Mouse (Mus musculus): ENCODE results near the gene Ppil4. TPM values are rescaled to one million over a fixed set of nuclear protein-coding genes. Genes with fewer than 3 reads are reported as not detected.

The Ppil4 gene
- polyA plus RNA-seq, 1 experiment from 2014 or later = 44.0 TPM

GRCm38 (mm10) chr10:7840353-7840733 is 47.7 kb downstream of the Ppil4 start:
- 80% methylated on average over 2 of the region's 2 CpGs for WGBS
- Histone ChIP-seq H3K4me3 (ENCODE audit: low read depth, low read length) (no peak overlapping the region), H3K27ac (ENCODE audit: low read length) (no peak overlapping the region), H3K4me1 (ENCODE audit: control insufficient read depth, insufficient read depth, low read length) (no peaks in the 10 kb centered on the region), H3K4me2 (replicated peaks; ENCODE audit: low read depth, low read length) (no peak overlapping the region), H3K27me3 (ENCODE audit: control insufficient read depth, insufficient read depth, low read length) (no peaks in the 10 kb centered on the region), H3K36me3 (ENCODE audit: control insufficient read depth, insufficient read depth, low read length) (no peaks in the 10 kb centered on the region), H3K9me3 (ENCODE audit: control insufficient read depth, low read depth, low read length) (no peaks in the 10 kb centered on the region), H3K9ac (replicated peaks; ENCODE audit: low read depth, low read length) (no peak overlapping the region)
- no peak for ATAC-seq (ENCODE audit: insufficient number of reproducible peaks, insufficient read depth, low FRiP score, low read depth)

- Histone ChIP-seq H3K4me2 (replicated peaks; ENCODE audit: low read depth, low read length) (no peak overlapping the region), H3K27me3 (ENCODE audit: control insufficient read depth, insufficient read depth, low read length) (no peaks in the 10 kb centered on the region), H3K27ac (ENCODE audit: low read length) (no peak overlapping the region), H3K36me3 (ENCODE audit: control insufficient read depth, insufficient read depth, low read length) (no peaks in the 10 kb centered on the region), H3K9me3 (ENCODE audit: control insufficient read depth, low read depth, low read length) (no peaks in the 10 kb centered on the region), H3K4me3 (ENCODE audit: low read depth, low read length) (no peak overlapping the region), H3K9ac (replicated peaks; ENCODE audit: low read depth, low read length) (no peak overlapping the region), H3K4me1 (ENCODE audit: control insufficient read depth, insufficient read depth, low read length) (no peaks in the 10 kb centered on the region)
- WGBS = 60% methylated on average over 3 of the region's 3 CpGs
- ATAC-seq (ENCODE audit: insufficient number of reproducible peaks, insufficient read depth, low FRiP score, low read depth) = no peak
Measured at GRCm38 (mm10) chr10:7840785-7841184, 48.1 kb downstream of the Ppil4 start.

- Histone ChIP-seq H3K4me1 (ENCODE audit: control insufficient read depth, insufficient read depth, low read length) (no peaks in the 10 kb centered on the region), H3K9ac (replicated peaks; ENCODE audit: low read depth, low read length) (no peak overlapping the region), H3K36me3 (ENCODE audit: control insufficient read depth, insufficient read depth, low read length) (no peaks in the 10 kb centered on the region), H3K9me3 (ENCODE audit: control insufficient read depth, low read depth, low read length) (no peaks in the 10 kb centered on the region), H3K27ac (ENCODE audit: low read length) (no peak overlapping the region), H3K27me3 (ENCODE audit: control insufficient read depth, insufficient read depth, low read length) (no peaks in the 10 kb centered on the region), H3K4me3 (ENCODE audit: low read depth, low read length) (no peak overlapping the region), H3K4me2 (replicated peaks; ENCODE audit: low read depth, low read length) (no peak overlapping the region)
- ATAC-seq (ENCODE audit: insufficient number of reproducible peaks, insufficient read depth, low FRiP score, low read depth) = no peak
- WGBS = 53% methylated on average over 14 of the region's 14 CpGs
Measured at GRCm38 (mm10) chr10:7841571-7842080, 48.9 kb downstream of the Ppil4 start.

- ATAC-seq (ENCODE audit: insufficient number of reproducible peaks, insufficient read depth, low FRiP score, low read depth) = no peak
- 90% methylated on average over 4 of the region's 4 CpGs for whole genome bisulfite sequencing
Measured at GRCm38 (mm10) chr10:7843181-7843580, 50.5 kb downstream of the Ppil4 start.

GRCm38 (mm10) chr10:7844161-7844560 is 51.5 kb downstream of the Ppil4 start:
- Histone ChIP-seq H3K4me2 (replicated peaks; ENCODE audit: low read depth, low read length) (no peak overlapping the region), H3K9me3 (ENCODE audit: control insufficient read depth, low read depth, low read length) (no peaks in the 10 kb centered on the region), H3K4me3 (ENCODE audit: low read depth, low read length) (no peak overlapping the region), H3K36me3 (ENCODE audit: control insufficient read depth, insufficient read depth, low read length) (no peaks in the 10 kb centered on the region), H3K4me1 (ENCODE audit: control insufficient read depth, insufficient read depth, low read length) (no peaks in the 10 kb centered on the region), H3K27me3 (ENCODE audit: control insufficient read depth, insufficient read depth, low read length) (no peaks in the 10 kb centered on the region), H3K27ac (ENCODE audit: low read length) (no peak overlapping the region), H3K9ac (replicated peaks; ENCODE audit: low read depth, low read length) (no peak overlapping the region)
- WGBS = 68% methylated on average over 4 of the region's 4 CpGs
- no peak for ATAC-seq (ENCODE audit: insufficient number of reproducible peaks, insufficient read depth, low FRiP score, low read depth)

More at GRCm38 (mm10) chr10:7843181-7843580, 50.5 kb downstream of the Ppil4 start:
- H3K36me3 ChIP-seq (ENCODE audit: control insufficient read depth, insufficient read depth, low read length) = no peaks in the 10 kb centered on the region
- H3K9ac ChIP-seq (replicated peaks; ENCODE audit: low read depth, low read length) = no peak overlapping the region
- no peak overlapping the region for H3K27ac ChIP-seq (ENCODE audit: low read length)
- no peaks in the 10 kb centered on the region for H3K9me3 ChIP-seq (ENCODE audit: control insufficient read depth, low read depth, low read length)
- no peak overlapping the region for H3K4me2 ChIP-seq (replicated peaks; ENCODE audit: low read depth, low read length)
- no peak overlapping the region for H3K4me3 ChIP-seq (ENCODE audit: low read depth, low read length)
- no peaks in the 10 kb centered on the region for H3K4me1 ChIP-seq (ENCODE audit: control insufficient read depth, insufficient read depth, low read length)
- no peaks in the 10 kb centered on the region for H3K27me3 ChIP-seq (ENCODE audit: control insufficient read depth, insufficient read depth, low read length)

- Histone ChIP-seq H3K27me3 (ENCODE audit: control insufficient read depth, insufficient read depth, low read length) (no peaks in the 10 kb centered on the region), H3K27ac (ENCODE audit: low read length) (no peak overlapping the region), H3K4me2 (replicated peaks; ENCODE audit: low read depth, low read length) (no peak overlapping the region), H3K4me1 (ENCODE audit: control insufficient read depth, insufficient read depth, low read length) (no peaks in the 10 kb centered on the region), H3K4me3 (ENCODE audit: low read depth, low read length) (no peak overlapping the region), H3K9ac (replicated peaks; ENCODE audit: low read depth, low read length) (no peak overlapping the region), H3K9me3 (ENCODE audit: control insufficient read depth, low read depth, low read length) (no peaks in the 10 kb centered on the region), H3K36me3 (ENCODE audit: control insufficient read depth, insufficient read depth, low read length) (no peaks in the 10 kb centered on the region)
- ATAC-seq (ENCODE audit: insufficient number of reproducible peaks, insufficient read depth, low FRiP score, low read depth) = no peak
- 77% methylated on average over 8 of the region's 8 CpGs for WGBS
Measured at GRCm38 (mm10) chr10:7845136-7845535, 52.4 kb downstream of the Ppil4 start.

GRCm38 (mm10) chr10:7845991-7846390 is 53.3 kb downstream of the Ppil4 start:
- no peak for ATAC-seq (ENCODE audit: insufficient number of reproducible peaks, insufficient read depth, low FRiP score, low read depth)
- no peak overlapping the region for H3K4me2 ChIP-seq (replicated peaks; ENCODE audit: low read depth, low read length)
- no peaks in the 10 kb centered on the region for H3K4me1 ChIP-seq (ENCODE audit: control insufficient read depth, insufficient read depth, low read length)
- H3K27ac ChIP-seq (ENCODE audit: low read length) = no peak overlapping the region
- H3K9ac ChIP-seq (replicated peaks; ENCODE audit: low read depth, low read length) = no peak overlapping the region
- 84% methylated on average over 4 of the region's 4 CpGs for WGBS
- H3K36me3 ChIP-seq (ENCODE audit: control insufficient read depth, insufficient read depth, low read length) = no peaks in the 10 kb centered on the region
- H3K27me3 ChIP-seq (ENCODE audit: control insufficient read depth, insufficient read depth, low read length) = no peaks in the 10 kb centered on the region
- no peaks in the 10 kb centered on the region for H3K9me3 ChIP-seq (ENCODE audit: control insufficient read depth, low read depth, low read length)
- no peak overlapping the region for H3K4me3 ChIP-seq (ENCODE audit: low read depth, low read length)

GRCm38 (mm10) chr10:7847166-7847605 is 54.5 kb downstream of the Ppil4 start:
- Histone ChIP-seq H3K4me2 (replicated peaks; ENCODE audit: low read depth, low read length) (no peak overlapping the region), H3K9me3 (ENCODE audit: control insufficient read depth, low read depth, low read length) (no peaks in the 10 kb centered on the region), H3K4me3 (ENCODE audit: low read depth, low read length) (no peak overlapping the region), H3K4me1 (ENCODE audit: control insufficient read depth, insufficient read depth, low read length) (no peaks in the 10 kb centered on the region), H3K36me3 (ENCODE audit: control insufficient read depth, insufficient read depth, low read length) (no peaks in the 10 kb centered on the region), H3K27me3 (ENCODE audit: control insufficient read depth, insufficient read depth, low read length) (no peaks in the 10 kb centered on the region), H3K27ac (ENCODE audit: low read length) (no peak overlapping the region), H3K9ac (replicated peaks; ENCODE audit: low read depth, low read length) (no peak overlapping the region)
- ATAC-seq (ENCODE audit: insufficient number of reproducible peaks, insufficient read depth, low FRiP score, low read depth) = no peak
- 73% methylated on average over 2 of the region's 2 CpGs for WGBS

GRCm38 (mm10) chr10:7851891-7852290 is 59.2 kb downstream of the Ppil4 start:
- no peak overlapping the region for H3K9ac ChIP-seq (replicated peaks; ENCODE audit: low read depth, low read length)
- H3K4me1 ChIP-seq (ENCODE audit: control insufficient read depth, insufficient read depth, low read length) = no peaks in the 10 kb centered on the region
- WGBS = 69% methylated on average over 3 of the region's 3 CpGs
- H3K36me3 ChIP-seq (ENCODE audit: control insufficient read depth, insufficient read depth, low read length) = no peaks in the 10 kb centered on the region
- H3K27me3 ChIP-seq (ENCODE audit: control insufficient read depth, insufficient read depth, low read length) = no peaks in the 10 kb centered on the region
- no peak for ATAC-seq (ENCODE audit: insufficient number of reproducible peaks, insufficient read depth, low FRiP score, low read depth)
- no peak overlapping the region for H3K4me2 ChIP-seq (replicated peaks; ENCODE audit: low read depth, low read length)
- no peak overlapping the region for H3K27ac ChIP-seq (ENCODE audit: low read length)
- no peak overlapping the region for H3K4me3 ChIP-seq (ENCODE audit: low read depth, low read length)
- no peaks in the 10 kb centered on the region for H3K9me3 ChIP-seq (ENCODE audit: control insufficient read depth, low read depth, low read length)
